ENCODE assay signal across 8 mouse cellular contexts in the genomic region with DNA sequence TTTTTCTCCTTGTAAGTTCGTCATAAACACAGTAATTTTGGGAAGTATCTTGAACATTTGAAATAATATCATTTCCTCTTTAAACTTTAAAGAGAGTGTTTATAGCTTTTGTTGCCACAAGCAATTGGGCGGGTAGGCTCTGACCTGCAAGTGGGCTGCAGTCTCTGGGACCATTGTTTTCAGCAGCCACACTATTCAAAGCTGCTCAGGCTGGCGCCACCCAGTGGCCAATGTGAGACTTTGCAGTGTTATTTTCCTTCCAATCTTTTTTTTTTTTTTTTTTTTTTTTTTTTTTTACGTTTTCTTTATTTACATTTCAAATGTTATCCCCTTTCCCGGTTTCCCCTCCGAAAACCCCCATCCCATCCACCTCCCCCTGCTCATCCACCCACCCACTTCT. TPM values are rescaled to one million over a fixed set of nuclear protein-coding genes. Genes with fewer than 3 reads are reported as not detected.
DNase-seq lines count a peak whose midpoint lies in the region; TF ChIP-seq lines count a peak whose summit lies in the region.

No protein-coding gene starts in this region.

- DNase-seq in adrenal gland, postnatal 36 days = peak; percentile 20 to 32
- no peak for DNase-seq in adrenal gland, postnatal 4 days (ENCODE audit: low spot score in 2 of 2)
- peak; percentile 9 to 19 for DNase-seq in layer of hippocampus, postnatal 10 days (ENCODE audit: low spot score in 2 of 2)
- DNase-seq in layer of hippocampus, adult 18-20 months (ENCODE audit: low spot score in 2 of 2) = no peak
- peak; percentile 56 for DNase-seq in limb, embryonic 10.5 days (ENCODE audit: low spot score)
- DNase-seq in thymus, postnatal 0 days (ENCODE audit: low spot score) = peak; percentile 33
- no peak for DNase-seq in right cerebral cortex, postnatal 10 days (ENCODE audit: low spot score in 2 of 2)

- H3K36me3 ChIP-seq in limb, embryonic 10.5 days = no peaks in the 10 kb centered on the region

- no peak for TF ChIP-seq POLR2A in bone marrow macrophage, adult 2 months (IDR thresholded peaks at IDR 0.05; ENCODE audit: borderline replicate concordance, low read depth, low read length)

- TF ChIP-seq CTCF in bone marrow macrophage, adult 2 months (IDR thresholded peaks at IDR 0.05; ENCODE audit: low read depth, low read length) = peak; percentile 32

- H3K27ac ChIP-seq in bone marrow macrophage, adult 2 months (ENCODE audit: insufficient read depth, low read depth, low read length) = no peak overlapping the region
- no peak overlapping the region for H3K27ac ChIP-seq in limb, embryonic 10.5 days

- WGBS in limb, embryonic 10.5 days = 23% methylated on average over 6 of the region's 6 CpGs

- no peak overlapping the region for H3K4me3 ChIP-seq in bone marrow macrophage, adult 2 months (ENCODE audit: insufficient read depth, low read length)
- no peak overlapping the region for H3K4me3 ChIP-seq in limb, embryonic 10.5 days

- H3K4me1 ChIP-seq in bone marrow macrophage, adult 2 months (ENCODE audit: control insufficient read depth, insufficient read depth, low read length) = no peaks in the 10 kb centered on the region
- H3K4me1 ChIP-seq in limb, embryonic 10.5 days = no peaks in the 10 kb centered on the region

- no peaks in the 10 kb centered on the region for H3K9me3 ChIP-seq in limb, embryonic 10.5 days (replicated peaks)

- peaks cover 53% of the 10 kb centered on the region for H3K27me3 ChIP-seq in limb, embryonic 10.5 days (ENCODE audit: low read depth, poor library complexity, severe bottlenecking)

RNA-seq across cellular contexts. Expression of a gene that starts 17.8 kb away (rescaled TPM):
- total RNA-seq in adrenal gland, postnatal 36 days (2021) = 10 to 100 TPM; 51.6 to 56.5 TPM
- total RNA-seq in adrenal gland, postnatal 4 days (2021) = 10 to 100 TPM; 42.3 to 42.8 TPM
- 10 to 100 TPM; 35.9 to 37.2 TPM for total RNA-seq in layer of hippocampus, postnatal 10 days (2021)
- total RNA-seq in layer of hippocampus, adult 18-20 months (2021) = 10 to 100 TPM; 39.6 to 41.1 TPM
- polyA plus RNA-seq in bone marrow macrophage, adult 2 months (2012; ENCODE audit: insufficient read depth, insufficient read length, missing spikeins) = 21.8 and 31.6 TPM in 2 replicates
- polyA plus RNA-seq in limb, embryonic 10.5 days (2016; fragmentation: Nextera tagmentation; extraction: Ambion mirVana) = 15.2 and 15.6 TPM in 2 replicates
- 20.8 and 25.1 TPM in 2 replicates for polyA plus RNA-seq in thymus, postnatal 0 days (2015; fragmentation: Nextera tagmentation; extraction: Ambion mirVana)

RNA-seq across cellular contexts. Expression of a gene that starts 49.1 kb away (rescaled TPM):
- total RNA-seq in adrenal gland, postnatal 36 days (2021) = 10 to 100 TPM; 30.0 to 44.9 TPM
- 10 to 100 TPM; 33.9 to 40.8 TPM for total RNA-seq in adrenal gland, postnatal 4 days (2021)
- total RNA-seq in layer of hippocampus, postnatal 10 days (2021) = 1 to 10 TPM; 8.6 to 8.9 TPM
- total RNA-seq in layer of hippocampus, adult 18-20 months (2021) = 1 to 10 TPM; 8.9 to 10.0 TPM
- polyA plus RNA-seq in bone marrow macrophage, adult 2 months (2012; ENCODE audit: insufficient read depth, insufficient read length, missing spikeins) = 50.1 and 57.4 TPM in 2 replicates
- polyA plus RNA-seq in limb, embryonic 10.5 days (2016; fragmentation: Nextera tagmentation; extraction: Ambion mirVana) = 8.7 and 9.5 TPM in 2 replicates
- polyA plus RNA-seq in thymus, postnatal 0 days (2015; fragmentation: Nextera tagmentation; extraction: Ambion mirVana) = 1.7 and 1.9 TPM in 2 replicates

Comparison
In these comparisons a context has a peak if more than half of its experiments do, and no peak if none do; other contexts are left out.
1. DNase-seq: peak in adrenal gland, postnatal 36 days (2 of 2), layer of hippocampus, postnatal 10 days (2 of 2), limb, embryonic 10.5 days (single experiment) and thymus, postnatal 0 days (single experiment); none in adrenal gland, postnatal 4 days (0 of 2), layer of hippocampus, adult 18-20 months (0 of 2) and right cerebral cortex, postnatal 10 days (0 of 2).